Mouse (Mus musculus) activated CD4-positive, CD25-positive, alpha-beta regulatory T cell, adult 4 months (primary cell): Measurements from ENCODE around the gene Ptprm. TPM values are rescaled to one million over a fixed set of nuclear protein-coding genes. Genes with fewer than 3 reads are reported as not detected.
"Not testable (repeated sequence)": the region's sequence is repeated elsewhere in the genome, so short reads cannot be mapped to it uniquely, and the experiment has no call there.

Source experiments
- ATAC-seq: one replicate; pipeline ENCODE4 v1.8.0; 2017
- polyA plus RNA-seq, 2 experiments: library from polyadenylated mRNA; unstranded; fragments of 100-300 nt; shearing (Covaris generic); gene quantifications; one replicate each; pipeline ENCODE4 v1.2.1; 2017

Ptprm gene
- polyA plus RNA-seq, 2 experiments from 2014 or later: not detected

- no peak for ATAC-seq
These were observed 501.8 kb downstream of the Ptprm start for GRCm38 (mm10) chr17:66852496-66852895.

- ATAC-seq: not testable (repeated sequence)
These were observed 507.2 kb downstream of the Ptprm start for GRCm38 (mm10) chr17:66847011-66847410.

GRCm38 (mm10) chr17:66822347-66822746 is 531.9 kb downstream of the Ptprm start:
- no peak for ATAC-seq

- no peak for ATAC-seq
These were observed 536.9 kb downstream of the Ptprm start for GRCm38 (mm10) chr17:66817380-66817779.

- no peak for ATAC-seq
These were observed 538.3 kb downstream of the Ptprm start for GRCm38 (mm10) chr17:66815921-66816320.

DNA sequence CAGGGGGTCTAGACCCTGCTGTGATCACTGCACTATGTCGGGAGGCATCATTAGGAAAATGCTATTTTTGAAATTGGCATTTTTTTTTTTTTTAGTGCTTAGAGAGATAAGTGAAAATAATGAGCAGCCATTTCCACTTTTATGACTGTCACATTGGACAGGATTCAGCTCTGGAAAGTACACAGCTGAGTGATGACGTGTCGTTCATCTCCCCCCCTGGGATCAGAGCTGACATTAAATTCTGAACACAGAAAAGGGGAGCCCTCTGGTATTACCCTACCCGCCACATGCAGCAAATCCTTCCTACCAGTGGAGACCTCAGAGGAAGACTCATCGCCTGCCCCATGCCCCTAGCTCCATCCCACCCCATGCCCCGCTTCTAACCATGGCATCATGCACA is 540.5 kb downstream of the Ptprm start:
- ATAC-seq: no peak

DNA sequence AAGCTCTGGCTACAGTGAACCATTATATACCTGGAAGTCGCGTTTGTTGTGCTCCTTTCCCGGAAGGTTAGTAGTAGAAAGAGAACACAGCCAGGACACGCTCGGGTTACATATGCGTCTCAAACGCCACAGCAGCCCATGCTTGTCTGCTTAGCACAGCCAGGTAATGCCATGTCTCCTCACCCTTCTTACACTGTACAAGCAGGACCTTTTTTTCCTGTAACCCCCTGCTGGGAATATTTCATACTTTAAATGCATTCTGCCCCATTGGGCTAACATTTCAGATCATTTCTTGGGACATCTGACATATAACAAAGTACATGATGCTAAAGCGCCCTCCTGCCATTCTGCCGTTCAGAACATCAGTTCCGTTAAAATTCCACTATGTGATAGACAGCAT is 540.9 kb downstream of the Ptprm start:
- ATAC-seq: no peak

DNA sequence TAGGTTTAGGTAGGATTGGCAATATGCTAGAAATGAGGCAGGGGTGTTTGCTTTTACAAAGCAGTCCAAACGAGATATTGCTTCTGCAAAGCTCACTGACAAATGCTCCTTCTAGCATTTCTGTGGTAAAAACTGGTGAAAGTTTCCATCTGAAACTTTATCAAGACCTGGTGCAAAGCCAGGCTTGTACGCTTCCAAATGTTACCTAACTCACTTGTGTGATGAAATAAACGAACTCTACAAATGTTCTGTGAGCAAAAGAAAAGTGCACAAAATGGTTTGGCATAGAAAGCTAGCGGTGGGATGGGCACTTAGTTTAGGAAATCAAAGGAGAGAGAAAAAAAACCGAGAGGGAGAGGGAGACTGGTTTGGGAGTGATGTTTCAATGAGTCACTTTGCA is 544.5 kb downstream of the Ptprm start:
- ATAC-seq: no peak

- no peak for ATAC-seq
These were observed 546.1 kb downstream of the Ptprm start for GRCm38 (mm10) chr17:66808186-66808585.

DNA sequence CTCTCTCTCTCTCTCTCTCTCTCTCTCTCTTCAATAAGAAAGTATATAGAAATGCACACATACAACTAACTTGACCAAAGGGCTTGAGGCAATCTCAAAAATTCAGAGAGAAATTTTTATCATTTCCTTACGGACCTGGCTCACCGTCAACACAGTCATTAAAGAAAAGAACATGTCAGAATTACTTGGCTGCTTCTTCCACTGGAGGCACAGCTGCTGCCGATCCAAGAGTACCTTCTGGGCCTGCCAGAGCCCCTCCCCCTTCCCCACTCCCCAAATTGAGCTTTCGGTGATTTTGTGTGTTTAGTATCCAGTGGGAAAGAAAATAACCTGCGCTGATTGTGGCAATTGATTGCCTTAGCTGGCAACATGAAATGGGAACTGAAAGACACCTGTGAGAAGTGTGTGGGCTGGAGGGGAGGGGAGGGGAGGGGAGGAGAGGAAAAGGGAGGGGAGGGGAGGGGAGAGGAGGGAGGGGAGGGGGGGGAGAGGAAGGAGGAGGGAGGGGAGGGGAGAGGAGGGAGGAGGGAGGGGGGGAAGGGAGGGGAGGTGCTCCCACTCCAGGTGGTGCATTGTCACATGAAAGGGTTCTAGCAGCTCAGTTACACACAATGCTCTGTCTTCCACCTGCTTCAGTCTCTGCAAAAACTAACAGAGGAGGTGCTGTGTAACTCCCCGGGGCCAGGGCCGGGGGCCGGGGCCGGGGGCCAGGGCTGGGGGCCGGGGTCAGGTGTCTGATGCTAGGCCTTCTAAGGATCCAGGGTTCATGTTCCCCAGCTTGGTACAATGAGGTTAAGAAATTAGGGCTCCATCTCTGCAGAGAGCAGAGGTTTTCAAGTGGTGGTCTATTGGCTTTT is 552.2 kb downstream of the Ptprm start:
- ATAC-seq: no peak

DNA sequence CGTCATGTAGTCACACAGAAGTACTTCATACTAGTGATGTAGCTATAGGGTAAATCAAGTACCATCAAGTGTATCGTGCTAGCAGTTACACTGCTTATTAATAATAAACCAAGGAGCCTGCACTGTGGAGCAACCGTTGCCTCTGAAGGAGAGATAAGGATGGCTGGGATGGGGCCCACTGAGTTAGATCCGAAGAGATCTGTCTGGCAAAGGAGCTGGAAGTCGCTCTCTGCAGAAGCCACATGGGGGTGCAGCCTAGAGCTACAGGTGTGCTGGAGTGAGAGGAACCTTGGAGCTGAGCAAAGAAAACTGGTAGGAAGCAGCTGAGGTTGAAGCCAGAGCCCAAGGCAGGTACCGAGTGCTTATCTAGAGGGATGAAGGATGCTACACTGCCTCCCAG is 554.0 kb downstream of the Ptprm start:
- no peak for ATAC-seq

GRCm38 (mm10) chr17:66786166-66786565 is 568.1 kb downstream of the Ptprm start:
- ATAC-seq: no peak

GRCm38 (mm10) chr17:66785586-66785985 is 568.7 kb downstream of the Ptprm start:
- no peak for ATAC-seq

DNA sequence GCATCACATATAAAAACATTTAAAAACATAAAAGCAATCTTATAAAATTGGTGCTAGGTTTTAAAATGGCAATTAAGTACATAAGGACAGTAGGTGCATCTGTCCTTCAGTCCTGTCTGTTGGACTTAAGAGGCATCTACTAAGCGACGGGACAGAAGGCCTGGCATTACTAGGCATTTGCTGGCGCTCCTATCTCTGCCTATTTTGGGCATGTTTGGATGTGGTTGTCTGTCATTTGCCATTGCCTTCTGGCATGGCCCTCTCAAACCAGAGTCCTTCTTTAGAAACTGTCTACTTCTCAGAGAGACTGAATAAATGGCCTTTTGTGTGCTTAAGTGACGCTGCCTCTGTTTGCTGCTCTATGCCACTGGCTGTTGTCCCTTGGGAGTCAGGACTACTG is 570.7 kb downstream of the Ptprm start:
- ATAC-seq: no peak

DNA sequence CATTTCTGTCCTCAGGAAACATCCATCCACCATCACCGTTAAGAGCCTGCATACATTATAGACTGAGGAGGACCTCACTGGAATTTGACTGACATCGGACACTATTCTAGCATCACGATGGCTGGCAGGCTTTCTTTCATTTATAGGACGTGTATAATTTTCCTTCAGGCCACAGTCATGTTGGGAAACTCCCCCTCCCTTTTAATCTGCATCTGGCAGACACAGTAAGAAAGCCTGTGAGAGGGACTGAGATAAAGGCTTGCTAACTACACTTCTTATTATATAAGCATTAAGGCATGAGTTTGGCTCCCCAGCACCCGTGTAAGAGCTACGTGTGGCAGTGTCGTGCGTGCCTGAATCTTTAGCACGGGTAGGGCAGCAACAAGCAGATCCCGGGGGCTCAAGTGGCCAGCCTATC is 571.2 kb downstream of the Ptprm start:
- ATAC-seq: no peak

GRCm38 (mm10) chr17:66781910-66782309 is 572.3 kb downstream of the Ptprm start:
- no peak for ATAC-seq

- no peak for ATAC-seq
These were observed 575.2 kb downstream of the Ptprm start for GRCm38 (mm10) chr17:66779026-66779425.

DNA sequence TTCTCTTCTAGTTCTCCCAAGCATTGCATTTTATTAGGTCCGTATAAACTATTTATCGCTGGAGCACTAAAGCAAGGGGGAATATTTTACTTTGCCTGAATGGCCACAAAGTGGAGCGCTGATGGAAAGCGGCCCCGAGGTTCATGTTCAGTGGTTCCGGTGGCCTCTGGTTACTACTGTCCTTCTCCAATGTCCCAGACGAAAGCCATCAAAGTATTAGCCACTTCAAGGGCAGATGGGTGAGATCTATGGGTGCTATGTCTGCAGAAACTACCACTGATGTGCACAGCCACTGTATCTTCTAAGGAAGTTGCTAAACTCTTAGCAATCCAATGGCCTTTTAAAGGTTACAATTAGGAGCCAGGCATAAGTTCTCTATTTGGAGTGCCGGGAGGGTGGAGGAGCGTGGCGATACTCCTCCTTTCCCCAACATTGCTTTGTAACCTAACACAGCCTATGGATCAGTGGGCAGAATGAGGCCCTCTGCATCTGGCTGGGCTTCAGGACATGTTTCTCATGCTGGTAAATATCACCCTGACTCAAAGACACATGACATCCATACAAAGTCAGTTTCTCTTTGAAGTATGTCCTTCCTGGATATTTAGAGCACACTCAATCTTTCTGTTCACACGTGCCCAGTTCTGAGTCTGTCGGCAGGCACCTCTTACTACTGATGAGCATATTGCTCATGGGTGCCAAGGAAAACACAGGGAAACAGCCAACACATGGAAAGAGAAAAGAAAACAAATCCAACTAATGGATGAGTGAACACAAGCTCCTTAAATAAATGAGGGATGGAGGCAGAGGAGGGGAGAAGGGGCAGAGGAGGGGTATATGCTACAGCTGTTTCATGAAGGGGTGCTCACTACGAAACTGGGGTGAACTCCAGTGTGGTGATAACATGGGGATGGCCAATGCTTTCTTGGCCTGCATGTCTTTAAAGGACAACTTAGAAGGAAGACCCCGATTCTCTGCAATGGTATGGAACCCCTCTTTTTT is 584.6 kb downstream of the Ptprm start:
- ATAC-seq: no peak

DNA sequence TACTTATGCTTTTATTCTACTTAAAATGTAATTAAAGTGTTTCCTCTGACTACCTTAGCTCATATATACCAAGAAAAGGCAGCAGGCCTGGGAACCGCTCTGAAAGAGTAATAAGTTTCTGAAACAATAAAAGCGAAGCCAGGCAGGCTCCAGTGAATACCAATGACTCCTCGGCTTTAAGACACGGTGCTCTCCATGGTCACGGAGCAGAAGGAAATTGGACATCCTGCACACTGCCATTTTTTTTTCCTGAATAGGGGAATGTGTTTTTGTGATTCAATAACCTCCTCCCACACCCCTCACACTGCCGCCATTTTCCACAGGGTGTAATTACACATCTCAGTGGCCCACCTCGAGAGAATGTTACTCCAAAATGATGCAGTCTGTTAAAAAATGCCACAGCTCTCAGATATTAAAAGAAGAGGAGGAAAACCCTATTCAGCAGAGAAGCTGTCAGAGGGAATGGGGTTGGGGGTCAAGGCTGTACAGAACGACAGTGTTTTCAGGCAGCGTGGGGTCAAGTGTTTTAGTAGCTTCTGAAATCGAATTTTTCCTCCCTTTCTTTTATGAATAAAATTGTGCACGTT is 585.5 kb downstream of the Ptprm start:
- ATAC-seq: no peak

- no peak for ATAC-seq
These were observed 588.1 kb downstream of the Ptprm start for GRCm38 (mm10) chr17:66766166-66766565.

DNA sequence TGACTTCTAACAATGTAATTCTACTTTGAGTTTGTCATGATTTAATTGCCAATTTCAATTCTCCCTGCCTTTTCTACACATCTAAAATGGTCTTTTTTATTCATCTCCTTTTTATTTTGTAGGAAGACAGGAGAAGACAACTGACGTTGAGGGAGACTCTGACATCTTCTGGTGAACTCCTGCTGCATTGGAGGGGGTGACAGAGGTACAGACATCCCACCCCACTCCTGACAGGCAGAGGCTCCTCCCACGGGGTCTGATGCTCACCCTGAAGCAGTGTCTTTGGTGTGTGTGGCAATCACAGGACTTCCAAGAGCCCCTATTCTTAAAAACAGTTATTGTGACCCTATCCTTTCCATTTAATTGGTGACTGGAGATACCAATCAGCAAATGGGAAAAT is 589.8 kb downstream of the Ptprm start:
- ATAC-seq: no peak

DNA sequence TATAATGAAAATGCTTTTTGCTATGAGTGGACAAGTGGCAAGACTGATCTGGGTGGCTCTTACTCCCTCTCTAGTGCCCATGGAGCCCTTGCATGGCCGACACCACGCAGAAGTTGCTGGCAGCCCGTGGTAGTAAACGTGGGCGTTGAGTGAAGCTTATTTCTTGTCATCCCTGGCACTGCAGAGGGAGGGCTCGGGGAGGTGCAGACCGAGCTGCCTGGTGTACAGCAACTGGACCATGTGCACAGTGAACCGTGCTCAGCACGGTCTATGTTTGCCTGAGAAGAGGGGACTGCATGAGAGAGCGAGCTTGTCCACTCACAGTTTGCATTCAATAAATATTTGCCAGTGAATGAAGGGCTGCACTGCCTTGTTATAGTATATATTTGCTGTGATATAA is 591.5 kb downstream of the Ptprm start:
- ATAC-seq: no peak
